Mouse (Mus musculus) forebrain, embryonic 11.5 days (tissue): ENCODE results near the gene Ube2e2. TPM values are rescaled to one million over a fixed set of nuclear protein-coding genes. Genes with fewer than 3 reads are reported as not detected.

Experiments
- ATAC-seq: fragments of 200-750 bp; cut with Nextera tagmentation; replicated peaks from 2 replicates; pipeline ENCODE4 v1.8.0; 2017; ENCODE audit warnings: moderate TSS enrichment; ENCODE audit not compliant: low FRiP score
- DNase-seq: peaks from one replicate; pipeline ENCODE4 v3.0.0-alpha.2; 2017; ENCODE audit warnings: low spot score
- H3K27ac ChIP-seq: fragments of 300-500 bp; sonication (generic); 2 replicates; pipeline ENCODE4 v1.5.1; 2014; ENCODE audit warnings: low read depth, low read length
- H3K27me3 ChIP-seq: fragments of 300-500 bp; sonication (generic); 2 replicates; pipeline ENCODE4 v1.6.1; 2014; ENCODE audit warnings: mild to moderate bottlenecking, low read length, mixed read lengths; ENCODE audit not compliant: control insufficient read depth, insufficient read depth
- H3K36me3 ChIP-seq: fragments of 300-500 bp; sonication (generic); 2 replicates; pipeline ENCODE4 v1.6.1; 2014; ENCODE audit warnings: mild to moderate bottlenecking, low read length, moderate library complexity, mixed read lengths; ENCODE audit not compliant: control insufficient read depth, insufficient read depth
- H3K4me1 ChIP-seq: fragments of 300-500 bp; sonication (generic); replicated peaks from 2 replicates; pipeline ENCODE4 v1.6.1; 2014; ENCODE audit warnings: low read length, mixed read lengths; ENCODE audit not compliant: control insufficient read depth, insufficient read depth
- H3K4me2 ChIP-seq: fragments of 300-500 bp; sonication (generic); 2 replicates; pipeline ENCODE4 v1.6.1; 2014; ENCODE audit warnings: low read depth, mild to moderate bottlenecking, low read length, moderate library complexity, mixed read lengths; ENCODE audit not compliant: severe bottlenecking
- H3K4me3 ChIP-seq: fragments of 300-500 bp; sonication (generic); 2 replicates; pipeline ENCODE4 v1.5.1; 2014; ENCODE audit warnings: low read depth, low read length
- H3K9ac ChIP-seq: fragments of 300-500 bp; sonication (generic); 2 replicates; pipeline ENCODE4 v1.6.1; 2014; ENCODE audit warnings: low read length
- H3K9me3 ChIP-seq: fragments of 300-500 bp; sonication (generic); 2 replicates; pipeline ENCODE4 v1.6.1; 2016; ENCODE audit warnings: low read length, mixed read lengths; ENCODE audit not compliant: control insufficient read depth
- WGBS: fragments of 180-500 bp; shearing (Covaris S2); extraction: QIAGEN DNeasy Blood & Tissue Kit; methylation state at CpG from one replicate; pipeline ENCODE4 v1.1.7; 2014; 5-methylcytosine and 5-hydroxymethylcytosine counted together
- polyA plus RNA-seq: library from polyadenylated mRNA; unstranded; fragments of >200 nt; fragmentation: Nextera tagmentation; extraction: Ambion mirVana; gene quantifications from 2 replicates; pipeline ENCODE4 v1.2.1, GENCODE M21; 2014

Gene Ube2e2
- polyA plus RNA-seq, 1 experiment from 2014 or later, result 52.0 TPM

GRCm38 (mm10) chr14:18665267-18666024, 228.6 kb downstream of the Ube2e2 start:
- Histone ChIP-seq H3K4me2 (no peak overlapping the region), H3K27ac (no peak overlapping the region), H3K9ac (no peak overlapping the region), H3K4me3 (no peak overlapping the region), H3K36me3 (no peaks in the 10 kb centered on the region), H3K9me3 (peaks cover 2% of the 10 kb centered on the region; the same call in 1 of the 2 replicates), H3K27me3 (no peaks in the 10 kb centered on the region), H3K4me1 (no peaks in the 10 kb centered on the region)
- no peak for ATAC-seq
- 85% methylated on average over 1 of the region's 1 CpGs for WGBS
- DNase-seq, result no peak

- Histone ChIP-seq H3K4me3 (no peak overlapping the region), H3K9ac (no peak overlapping the region), H3K4me2 (no peak overlapping the region), H3K9me3 (peaks cover 2% of the 10 kb centered on the region; the same call in 1 of the 2 replicates), H3K27me3 (no peaks in the 10 kb centered on the region), H3K27ac (no peak overlapping the region), H3K4me1 (no peaks in the 10 kb centered on the region), H3K36me3 (no peaks in the 10 kb centered on the region)
- ATAC-seq (no peak), DNase-seq (no peak)
- 83% methylated on average over 2 of the region's 2 CpGs for WGBS
Observed at GRCm38 (mm10) chr14:18663666-18664065, 230.4 kb downstream of the Ube2e2 start.

GRCm38 (mm10) chr14:18657777-18658753, 236.0 kb downstream of the Ube2e2 start:
- no peak for DNase-seq
- no peak for ATAC-seq

GRCm38 (mm10) chr14:18649123-18649675, 244.9 kb downstream of the Ube2e2 start:
- WGBS, result 76% methylated on average over 2 of the region's 2 CpGs

More at GRCm38 (mm10) chr14:18657777-18658753, 236.0 kb downstream of the Ube2e2 start:
- Histone ChIP-seq H3K9me3 (peaks cover 2% of the 10 kb centered on the region; the same call in 1 of the 2 replicates), H3K4me2 (no peak overlapping the region), H3K27ac (no peak overlapping the region), H3K36me3 (no peaks in the 10 kb centered on the region), H3K4me3 (no peak overlapping the region), H3K9ac (no peak overlapping the region), H3K27me3 (no peaks in the 10 kb centered on the region), H3K4me1 (no peaks in the 10 kb centered on the region)
- 58% methylated on average over 4 of the region's 4 CpGs for WGBS

GRCm38 (mm10) chr14:18641656-18642055, 252.4 kb downstream of the Ube2e2 start:
- whole genome bisulfite sequencing, result 91% methylated on average over 4 of the region's 4 CpGs
- ATAC-seq (no peak), DNase-seq (no peak)
- H3K36me3 ChIP-seq, result no peaks in the 10 kb centered on the region
- no peak overlapping the region for H3K4me3 ChIP-seq
- no peaks in the 10 kb centered on the region for H3K27me3 ChIP-seq
- H3K4me1 ChIP-seq, result no peaks in the 10 kb centered on the region
- no peaks in the 10 kb centered on the region for H3K9me3 ChIP-seq
- H3K27ac ChIP-seq, result no peak overlapping the region
- no peak overlapping the region for H3K9ac ChIP-seq
- H3K4me2 ChIP-seq, result no peak overlapping the region

More at GRCm38 (mm10) chr14:18649123-18649675, 244.9 kb downstream of the Ube2e2 start:
- Histone ChIP-seq H3K4me1 (no peaks in the 10 kb centered on the region), H3K27me3 (no peaks in the 10 kb centered on the region), H3K4me2 (no peak overlapping the region), H3K9ac (no peak overlapping the region), H3K4me3 (no peak overlapping the region), H3K36me3 (no peaks in the 10 kb centered on the region), H3K27ac (no peak overlapping the region), H3K9me3 (no peaks in the 10 kb centered on the region)
- ATAC-seq, result no peak
- no peak for DNase-seq

- H3K9ac ChIP-seq, result no peak overlapping the region
- H3K4me2 ChIP-seq, result no peak overlapping the region
- H3K4me1 ChIP-seq, result no peaks in the 10 kb centered on the region
- H3K27ac ChIP-seq, result no peak overlapping the region
- DNase-seq, result no peak
- no peaks in the 10 kb centered on the region for H3K27me3 ChIP-seq
- no peak for ATAC-seq
- no peaks in the 10 kb centered on the region for H3K36me3 ChIP-seq
- 73% methylated on average over 2 of the region's 2 CpGs for WGBS
- no peaks in the 10 kb centered on the region for H3K9me3 ChIP-seq
- H3K4me3 ChIP-seq, result no peak overlapping the region
Observed at GRCm38 (mm10) chr14:18638753-18639456, 255.2 kb downstream of the Ube2e2 start.

- Histone ChIP-seq H3K4me2 (no peak overlapping the region), H3K4me3 (no peak overlapping the region), H3K27ac (no peak overlapping the region), H3K36me3 (no peaks in the 10 kb centered on the region), H3K9me3 (no peaks in the 10 kb centered on the region), H3K9ac (no peak overlapping the region), H3K4me1 (no peaks in the 10 kb centered on the region), H3K27me3 (no peaks in the 10 kb centered on the region)
- ATAC-seq, result no peak
- 90% methylated on average over 1 of the region's 1 CpGs for WGBS
- no peak for DNase-seq
Observed at GRCm38 (mm10) chr14:18637739-18638138, 256.3 kb downstream of the Ube2e2 start.

GRCm38 (mm10) chr14:18628170-18628569, 265.9 kb downstream of the Ube2e2 start:
- Histone ChIP-seq H3K4me2 (no peak overlapping the region), H3K9ac (no peak overlapping the region), H3K27ac (no peak overlapping the region), H3K4me3 (no peak overlapping the region), H3K9me3 (no peaks in the 10 kb centered on the region), H3K36me3 (no peaks in the 10 kb centered on the region), H3K27me3 (no peaks in the 10 kb centered on the region), H3K4me1 (no peaks in the 10 kb centered on the region)
- ATAC-seq (no peak), DNase-seq (no peak)
- 78% methylated on average over 1 of the region's 1 CpGs for WGBS
